Mouse (Mus musculus) ES-Bruce4 (cell line): Measurements from ENCODE around the gene Ptprt. TPM values are rescaled to one million over a fixed set of nuclear protein-coding genes. Genes with fewer than 3 reads are reported as not detected.

Source experiments
- H3K27ac ChIP-seq: 2 replicates; pipeline ENCODE4 v1.5.1; 2012; ENCODE audit warnings: low read length, inconsistent platforms; ENCODE audit not compliant: insufficient read depth
- H3K27me3 ChIP-seq: 2 replicates; pipeline ENCODE4 v1.6.1; 2012; ENCODE audit warnings: mild to moderate bottlenecking, low read length, inconsistent platforms; ENCODE audit not compliant: control insufficient read depth, poor library complexity, insufficient read depth, severe bottlenecking
- H3K36me3 ChIP-seq: 2 replicates; pipeline ENCODE4 v1.6.1; 2012; ENCODE audit warnings: inconsistent platforms, mild to moderate bottlenecking, low read length, moderate library complexity; ENCODE audit not compliant: control insufficient read depth, poor library complexity, insufficient read depth, severe bottlenecking
- H3K4me1 ChIP-seq: one replicate; pipeline ENCODE4 v1.8.1; 2011; ENCODE audit warnings: low read length; ENCODE audit not compliant: control insufficient read depth, insufficient read depth
- H3K4me3 ChIP-seq: 2 replicates; pipeline ENCODE4 v1.5.1; 2011; ENCODE audit warnings: low read depth, mild to moderate bottlenecking, low read length
- H3K9ac ChIP-seq: 2 replicates; pipeline ENCODE4 v1.6.1; 2012; ENCODE audit warnings: low read depth, mild to moderate bottlenecking, inconsistent platforms; ENCODE audit not compliant: poor library complexity, severe bottlenecking
- H3K9me3 ChIP-seq: replicated peaks from 2 replicates; pipeline ENCODE4 v1.6.1; 2012; ENCODE audit warnings: mild to moderate bottlenecking, low read length, inconsistent platforms; ENCODE audit not compliant: control insufficient read depth, poor library complexity, insufficient read depth, severe bottlenecking
- CTCF ChIP-seq: IDR thresholded peaks from one replicate; pipeline ENCODE4 v1.8.1; 2011; ENCODE audit warnings: low read depth, low read length
- EP300 ChIP-seq: IDR thresholded peaks from 2 replicates; pipeline ENCODE4 v1.6.1; 2011; ENCODE audit warnings: low read depth, low read length; ENCODE audit not compliant: insufficient read depth
- POLR2A ChIP-seq: IDR thresholded peaks from one replicate; pipeline ENCODE4 v1.8.1; 2011; ENCODE audit warnings: low read length; ENCODE audit not compliant: insufficient read depth
- polyA plus RNA-seq: library from polyadenylated mRNA; stranded (reverse); fragments of >200 nt; gene quantifications from 2 replicates; pipeline ENCODE4 v1.2.4, GENCODE M21; 2011; ENCODE audit warnings: low read depth; ENCODE audit not compliant: missing spikeins, insufficient read depth, insufficient read length

Gene Ptprt
- polyA plus RNA-seq, 1 experiment: 5.1 TPM

DNA sequence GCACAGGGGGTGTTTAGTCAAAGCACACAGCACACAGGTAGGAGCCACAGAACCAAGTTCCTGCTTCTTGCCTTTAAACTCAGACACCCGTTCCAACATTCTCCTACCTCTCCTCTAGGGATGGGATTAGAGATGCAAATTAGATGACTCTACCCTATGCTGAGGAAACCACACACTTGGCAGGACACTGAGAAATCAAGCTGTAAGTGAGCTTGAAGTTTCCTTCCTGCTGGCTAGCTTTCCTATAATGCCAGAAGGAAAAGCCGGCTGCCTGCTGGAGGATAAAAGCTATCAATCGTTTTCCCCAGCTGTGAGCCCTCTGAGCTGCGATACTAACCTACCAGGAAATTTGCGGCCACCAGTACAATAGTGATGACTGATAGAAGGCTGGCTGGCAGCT, 999.0 kb downstream of the Ptprt start:
- H3K9ac ChIP-seq: no peak overlapping the region
- H3K4me1 ChIP-seq: no peaks in the 10 kb centered on the region
- H3K27me3 ChIP-seq: no peaks in the 10 kb centered on the region
- no peaks in the 10 kb centered on the region for H3K36me3 ChIP-seq
- no peak overlapping the region for H3K4me3 ChIP-seq
- TF ChIP-seq CTCF (no peak), EP300 (no peak), POLR2A (no peak)
- H3K27ac ChIP-seq: no peak overlapping the region
- H3K9me3 ChIP-seq: no peaks in the 10 kb centered on the region

DNA sequence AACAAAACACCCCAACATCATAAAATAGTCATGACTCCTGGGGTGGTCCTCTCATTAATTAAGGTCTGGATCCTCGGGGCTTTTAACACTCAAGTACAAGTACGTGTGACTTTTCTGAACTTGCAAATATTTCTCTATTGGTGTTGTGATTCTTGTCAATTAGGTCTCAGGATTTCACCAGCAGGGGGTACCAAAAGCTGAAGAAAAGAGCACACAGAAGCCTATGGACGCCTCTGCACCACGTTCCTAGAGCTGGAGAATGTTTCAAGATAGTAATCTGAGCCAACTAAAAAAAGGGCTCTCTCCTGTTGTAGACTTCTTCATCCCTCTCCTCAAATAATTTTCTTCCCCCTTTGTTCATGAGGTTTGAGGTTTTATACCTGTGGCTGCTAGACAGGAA, 1000.1 kb downstream of the Ptprt start:
- Histone ChIP-seq H3K27ac (no peak overlapping the region), H3K4me3 (no peak overlapping the region), H3K9me3 (no peaks in the 10 kb centered on the region), H3K4me1 (no peaks in the 10 kb centered on the region), H3K36me3 (no peaks in the 10 kb centered on the region), H3K27me3 (no peaks in the 10 kb centered on the region), H3K9ac (no peak overlapping the region)
- TF ChIP-seq CTCF (no peak), POLR2A (no peak), EP300 (no peak)

DNA sequence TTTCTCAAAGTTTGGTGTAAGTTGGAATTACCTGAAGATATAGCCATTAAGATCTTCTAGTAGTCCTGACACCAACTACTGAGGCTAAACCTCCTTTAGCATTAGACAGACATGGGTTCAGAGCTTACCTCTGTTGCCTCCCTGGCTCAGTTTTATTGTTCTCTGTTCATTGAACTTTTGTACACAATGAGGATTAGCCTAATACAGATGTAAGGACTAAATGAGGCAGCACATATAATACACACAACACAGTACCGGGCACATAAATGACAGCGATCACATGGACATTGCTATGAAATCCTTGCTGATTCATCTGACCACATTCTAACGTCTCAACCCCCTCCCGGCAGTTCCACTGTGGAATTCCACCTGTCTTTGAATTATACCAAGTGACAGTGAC, 1003.9 kb downstream of the Ptprt start:
- H3K4me1 ChIP-seq: no peaks in the 10 kb centered on the region
- no peaks in the 10 kb centered on the region for H3K27me3 ChIP-seq
- no peaks in the 10 kb centered on the region for H3K36me3 ChIP-seq
- TF ChIP-seq EP300 (no peak), POLR2A (no peak)
- no peak overlapping the region for H3K4me3 ChIP-seq
- no peaks in the 10 kb centered on the region for H3K9me3 ChIP-seq
- no peak overlapping the region for H3K27ac ChIP-seq
- H3K9ac ChIP-seq: no peak overlapping the region

DNA sequence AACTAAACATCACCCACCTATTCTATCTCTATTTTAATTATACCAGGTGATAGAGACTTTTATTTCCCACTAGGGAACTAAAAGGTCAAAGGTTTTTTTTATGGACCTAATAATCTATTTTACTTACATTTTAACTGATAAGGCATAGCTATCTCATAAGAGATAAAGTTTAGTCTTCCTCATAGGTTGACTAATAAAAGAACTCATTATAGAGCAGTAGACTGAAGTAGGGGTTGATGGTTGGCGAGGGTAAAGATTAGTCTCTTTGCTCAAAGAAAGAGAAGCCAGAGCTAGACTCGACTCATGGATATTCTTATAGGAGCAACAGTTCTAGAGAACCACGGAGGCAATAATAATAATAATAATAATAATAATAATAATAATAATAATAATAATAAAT, 1004.3 kb downstream of the Ptprt start:
- no peak for TF ChIP-seq EP300
- no peak for TF ChIP-seq CTCF
- TF ChIP-seq POLR2A: no peak
- H3K36me3 ChIP-seq: no peaks in the 10 kb centered on the region
- no peaks in the 10 kb centered on the region for H3K9me3 ChIP-seq
- H3K27me3 ChIP-seq: no peaks in the 10 kb centered on the region
- no peaks in the 10 kb centered on the region for H3K4me1 ChIP-seq
- H3K27ac ChIP-seq: no peak overlapping the region
- no peak overlapping the region for H3K9ac ChIP-seq
- H3K4me3 ChIP-seq: no peak overlapping the region

DNA sequence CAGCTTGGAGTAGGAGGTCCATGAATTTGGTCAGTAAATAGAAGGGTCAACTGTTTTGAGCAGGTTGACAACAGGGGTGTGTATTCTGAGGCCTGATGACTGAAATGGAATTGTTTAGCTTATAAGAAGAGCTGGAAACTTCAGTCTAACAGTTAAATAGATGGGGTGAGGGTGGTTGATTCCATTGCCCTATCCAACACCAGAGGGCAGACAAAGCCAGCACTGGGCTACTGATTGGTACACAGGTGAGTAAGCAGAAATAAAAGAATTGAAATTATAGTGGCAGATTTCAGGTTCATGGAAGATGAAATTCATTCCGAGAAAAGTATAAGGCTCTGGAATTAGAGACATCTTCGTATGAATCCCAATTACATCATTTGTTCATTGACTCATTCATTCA, 1020.1 kb downstream of the Ptprt start:
- H3K9me3 ChIP-seq: no peaks in the 10 kb centered on the region
- H3K9ac ChIP-seq: no peak overlapping the region
- H3K36me3 ChIP-seq: no peaks in the 10 kb centered on the region
- no peak for TF ChIP-seq POLR2A
- TF ChIP-seq CTCF: no peak
- TF ChIP-seq EP300: no peak
- H3K4me1 ChIP-seq: no peaks in the 10 kb centered on the region
- no peak overlapping the region for H3K27ac ChIP-seq
- H3K4me3 ChIP-seq: no peak overlapping the region
- no peaks in the 10 kb centered on the region for H3K27me3 ChIP-seq

DNA sequence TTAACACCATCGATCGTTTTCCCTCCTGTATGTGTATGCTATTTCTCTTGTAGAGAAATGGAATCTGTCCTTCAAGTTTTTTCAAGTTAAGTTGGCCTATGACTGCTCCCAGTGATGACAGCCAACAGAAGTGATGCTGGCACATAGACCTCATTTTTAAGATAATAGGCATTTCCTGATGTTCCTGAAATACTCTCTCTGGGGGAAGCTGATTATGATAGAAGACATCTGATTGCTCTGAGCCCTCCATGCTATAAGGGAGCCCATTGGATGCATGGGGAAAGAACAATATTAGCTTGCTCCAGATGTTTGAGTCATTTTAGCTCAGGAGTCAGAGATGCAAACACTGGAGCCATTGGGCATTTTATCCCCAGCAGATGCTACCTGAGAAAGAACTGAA, 1026.9 kb downstream of the Ptprt start:
- H3K9me3 ChIP-seq: no peaks in the 10 kb centered on the region
- H3K36me3 ChIP-seq: no peaks in the 10 kb centered on the region
- H3K27me3 ChIP-seq: no peaks in the 10 kb centered on the region
- no peaks in the 10 kb centered on the region for H3K4me1 ChIP-seq
- H3K27ac ChIP-seq: no peak overlapping the region
- H3K9ac ChIP-seq: no peak overlapping the region
- no peak overlapping the region for H3K4me3 ChIP-seq
- TF ChIP-seq EP300 (no peak), CTCF (no peak), POLR2A (no peak)

DNA sequence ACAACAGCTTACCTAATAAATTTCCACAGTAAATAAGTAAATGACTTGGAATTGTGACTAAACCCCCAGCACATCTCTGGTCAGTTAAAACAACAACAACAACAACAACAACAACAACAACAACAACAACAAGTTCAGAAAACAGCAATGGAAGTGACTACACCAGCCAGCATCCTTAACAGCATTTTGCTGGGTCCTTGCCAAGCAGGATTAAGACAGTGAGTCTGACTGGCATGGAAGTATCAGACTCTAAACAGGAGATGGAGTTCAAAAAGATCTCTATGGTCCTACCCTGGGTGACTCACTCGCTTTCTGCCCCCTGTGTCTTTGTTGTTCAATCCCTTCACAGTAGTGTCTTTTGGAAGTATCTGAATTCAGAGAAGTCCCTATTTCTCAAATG, 1035.1 kb downstream of the Ptprt start:
- Histone ChIP-seq H3K36me3 (no peaks in the 10 kb centered on the region), H3K27me3 (no peaks in the 10 kb centered on the region), H3K27ac (no peak overlapping the region), H3K9ac (no peak overlapping the region), H3K4me3 (no peak overlapping the region), H3K9me3 (no peaks in the 10 kb centered on the region), H3K4me1 (no peaks in the 10 kb centered on the region)
- TF ChIP-seq POLR2A (no peak), CTCF (no peak), EP300 (no peak)
